Mouse (Mus musculus) cerebellum, postnatal 10 days (tissue): ENCODE data around the gene Nav1.

Experiments used
- DNase-seq, 2 experiments: peaks; one replicate each; pipeline ENCODE4 v3.0.0; 2021; ENCODE audit warnings: mixed read lengths in 2 of 2

Gene Nav1

GRCm38 (mm10) chr1:135615715-135616641 is 8.9 kb upstream of the Nav1 start:
- peak; percentile 93 to 95 for DNase-seq

- DNase-seq, result no peak
These were observed 2.5 kb upstream of the Nav1 start for GRCm38 (mm10) chr1:135609621-135610020.

DNA sequence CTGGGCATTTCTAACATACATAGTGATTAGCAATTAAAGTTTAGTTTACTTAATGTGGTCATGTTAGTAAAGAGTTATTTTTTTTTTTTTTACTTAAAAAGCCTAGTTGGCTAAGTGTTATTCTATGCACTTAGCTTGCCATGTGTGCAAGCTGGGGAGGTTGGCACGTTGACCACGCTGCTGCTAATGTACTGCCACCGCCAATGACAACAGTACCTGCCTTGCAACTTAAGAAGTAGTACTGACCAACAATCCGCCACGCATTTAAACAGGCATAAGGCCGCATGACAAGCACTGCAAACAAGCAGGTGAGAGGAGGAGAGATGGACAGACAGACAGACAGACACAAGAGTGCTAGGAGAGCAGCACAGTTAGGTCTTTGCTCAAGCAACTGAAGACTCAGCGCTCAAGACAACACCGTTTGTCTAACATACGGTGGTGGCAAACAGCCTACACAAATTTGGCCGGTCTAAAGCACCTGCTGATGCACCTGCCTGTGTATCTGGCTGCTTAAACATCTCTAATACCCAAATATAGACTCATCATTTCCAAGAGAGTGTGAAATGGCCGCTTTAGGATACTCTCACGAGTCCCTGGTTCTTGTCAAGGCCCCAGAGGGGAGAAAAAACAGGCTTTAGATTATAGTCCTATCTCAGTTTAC is 610 bp downstream of the Nav1 start:
- DNase-seq, result peak; percentile 87 to 89

DNA sequence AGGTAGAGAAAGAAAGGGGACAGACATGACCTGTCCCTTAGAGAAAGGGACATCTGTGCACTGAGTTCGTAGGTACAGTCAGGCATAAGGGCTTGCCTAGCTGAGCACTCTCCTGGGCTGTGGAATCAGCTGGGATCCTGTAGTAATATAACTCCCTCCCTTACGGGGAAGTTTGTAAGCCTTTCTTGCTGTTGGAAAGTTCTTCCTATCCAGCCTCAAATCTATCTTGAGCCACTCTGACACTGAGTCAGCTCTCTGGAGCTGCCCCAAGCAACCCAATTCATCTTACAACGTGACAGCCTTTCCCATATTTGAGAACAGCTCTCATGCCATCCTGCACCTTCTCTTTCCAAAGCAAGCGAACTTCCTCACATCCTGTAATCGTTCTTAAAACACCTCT is 1.6 kb downstream of the Nav1 start:
- DNase-seq, result no peak

DNA sequence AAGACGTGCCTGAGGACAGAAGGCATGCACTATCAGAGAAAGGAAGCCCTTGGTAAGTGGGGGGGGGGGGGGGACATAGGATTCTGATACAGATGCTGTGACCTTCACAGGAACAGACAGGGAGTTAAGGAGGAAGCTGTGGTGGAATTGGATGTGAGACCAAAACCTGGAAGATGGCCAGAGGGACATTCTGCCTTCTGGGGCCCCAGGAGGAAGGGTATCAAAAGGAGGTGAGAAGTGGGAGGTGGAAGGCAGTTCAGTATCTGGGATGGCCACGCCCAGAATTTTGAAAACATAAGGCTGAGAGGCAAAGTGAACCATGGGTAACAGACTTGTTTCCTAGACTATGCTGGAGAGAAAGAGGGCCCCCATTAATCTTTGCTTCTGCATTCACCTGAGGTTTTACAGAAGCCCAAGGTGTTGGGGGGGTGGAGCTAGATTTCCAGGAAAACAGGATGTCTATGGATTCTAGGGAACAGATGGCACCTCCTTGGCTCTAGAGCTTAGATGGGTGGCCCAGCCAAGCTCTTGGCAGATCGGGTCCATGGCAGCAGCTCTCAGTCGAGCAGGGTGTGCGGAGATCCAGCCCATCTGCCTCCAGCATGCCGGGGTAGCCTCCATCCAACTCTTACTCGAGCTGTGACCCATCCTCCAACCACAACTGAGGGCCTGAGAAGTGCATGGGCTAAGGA is 2.6 kb downstream of the Nav1 start:
- peak; percentile 94 to 96 for DNase-seq

- peak; percentile 75 to 81 for DNase-seq
These were observed 3.8 kb downstream of the Nav1 start for GRCm38 (mm10) chr1:135603121-135603870.

GRCm38 (mm10) chr1:135600023-135601005 is 6.8 kb downstream of the Nav1 start:
- peak; percentile 53 to 73 for DNase-seq

DNA sequence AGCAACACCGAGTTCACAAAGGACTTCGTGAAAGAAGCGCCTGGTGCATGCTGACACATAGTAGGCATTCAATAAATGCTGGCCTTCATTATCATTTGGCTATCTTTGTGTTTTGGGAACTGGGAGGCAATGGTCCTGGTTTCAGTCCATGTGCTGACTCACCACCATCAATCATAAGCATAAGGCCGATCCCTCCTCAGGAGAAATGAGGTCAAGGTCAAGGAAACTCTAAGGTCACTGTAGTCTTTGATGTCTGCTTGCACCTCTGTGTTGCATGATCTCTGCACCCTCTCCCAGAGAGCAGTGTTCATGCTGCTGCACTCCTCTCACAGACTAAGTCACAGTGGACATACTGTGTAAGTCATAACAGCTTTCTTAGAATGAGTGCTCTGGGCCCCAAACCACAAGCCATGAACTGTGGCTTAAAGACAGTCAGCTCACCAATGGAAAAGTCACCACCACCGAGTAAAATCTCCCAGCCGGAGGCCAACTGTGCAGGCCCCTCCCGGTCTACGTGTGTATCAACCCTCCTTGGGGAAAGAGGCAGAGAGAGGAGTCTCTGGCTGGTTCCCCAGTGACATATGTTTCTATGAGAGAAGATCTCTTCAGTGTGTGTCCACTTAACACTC is 8.7 kb downstream of the Nav1 start:
- no peak for DNase-seq

- no peak for DNase-seq
These were observed 12.7 kb downstream of the Nav1 start for GRCm38 (mm10) chr1:135594279-135594903.

GRCm38 (mm10) chr1:135593560-135594278 is 13.4 kb downstream of the Nav1 start:
- DNase-seq, result peak in 1 of 2 experiments; percentile 38

- DNase-seq, result no peak
These were observed 16.3 kb downstream of the Nav1 start for GRCm38 (mm10) chr1:135590776-135591175.

- no peak for DNase-seq
These were observed 18.1 kb downstream of the Nav1 start for GRCm38 (mm10) chr1:135588973-135589372.

DNA sequence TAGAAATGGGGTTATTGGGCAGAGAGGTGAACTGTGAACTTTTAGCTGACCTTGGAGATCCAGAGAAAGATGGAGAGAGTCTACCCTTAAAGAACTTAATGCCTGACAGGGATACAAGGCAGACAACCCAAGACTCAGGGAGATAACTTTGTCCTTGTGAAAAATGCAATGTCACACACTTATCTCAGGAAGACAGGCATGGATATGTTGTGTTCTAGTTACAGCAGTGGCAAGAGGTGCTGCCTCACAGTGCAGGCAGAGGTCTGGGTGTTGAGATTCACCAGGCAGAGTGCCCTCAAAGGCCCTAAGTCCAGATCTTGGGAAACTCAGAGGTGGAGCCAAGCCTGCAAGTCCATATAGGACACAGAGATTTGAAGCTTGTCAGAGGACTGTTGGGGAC is 20.2 kb downstream of the Nav1 start:
- no peak for DNase-seq

- DNase-seq, result peak; percentile 80 to 87
These were observed 21.5 kb downstream of the Nav1 start for GRCm38 (mm10) chr1:135585573-135585972.

DNA sequence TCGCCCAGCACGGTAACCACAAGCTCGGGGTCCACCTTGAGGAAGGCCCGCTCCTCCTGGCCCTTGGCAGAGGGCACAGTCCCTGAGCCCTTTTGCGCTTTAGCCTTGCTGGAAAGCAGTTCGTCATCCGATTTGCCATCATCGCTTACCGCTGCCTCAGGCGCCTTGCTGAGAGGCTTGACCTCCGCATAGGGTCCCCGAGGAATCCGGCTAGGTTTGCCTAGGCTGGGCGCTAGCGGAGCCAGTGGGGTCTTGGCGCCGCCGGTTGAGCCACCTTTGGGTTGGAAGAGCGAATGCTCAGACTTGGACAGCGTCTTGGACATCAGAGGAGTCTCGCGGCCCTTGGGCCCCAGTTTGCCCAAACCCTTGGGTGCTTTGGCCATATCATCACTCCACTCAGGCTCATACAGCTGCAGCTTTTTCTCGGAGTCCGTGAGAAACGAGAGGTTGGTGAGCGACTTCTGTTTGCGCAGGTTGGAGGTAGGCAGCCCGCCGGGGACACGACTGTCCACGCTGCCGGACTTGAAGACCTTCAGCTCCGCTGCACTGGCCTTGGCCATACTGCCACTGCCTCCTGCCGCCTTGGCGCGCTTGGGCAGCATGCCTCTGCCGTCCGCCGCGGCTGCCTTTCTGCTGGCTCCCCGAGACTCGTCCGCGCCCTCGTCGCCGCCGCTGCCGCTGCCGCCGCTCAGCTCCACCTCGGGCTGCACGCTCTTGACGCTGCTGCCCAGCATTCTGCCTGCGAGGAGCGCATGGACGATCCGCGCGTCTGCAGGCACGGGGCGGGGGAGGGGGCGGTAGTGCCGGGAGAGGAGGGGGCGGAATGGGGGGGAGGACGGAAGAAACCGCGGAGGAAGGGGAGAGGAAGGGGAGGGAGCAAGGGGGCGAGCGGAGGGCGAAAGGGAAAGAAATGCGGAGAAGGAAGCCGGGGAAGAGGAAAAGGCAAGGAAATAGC is 22.2 kb downstream of the Nav1 start:
- peak; percentile 81 to 82 for DNase-seq

DNA sequence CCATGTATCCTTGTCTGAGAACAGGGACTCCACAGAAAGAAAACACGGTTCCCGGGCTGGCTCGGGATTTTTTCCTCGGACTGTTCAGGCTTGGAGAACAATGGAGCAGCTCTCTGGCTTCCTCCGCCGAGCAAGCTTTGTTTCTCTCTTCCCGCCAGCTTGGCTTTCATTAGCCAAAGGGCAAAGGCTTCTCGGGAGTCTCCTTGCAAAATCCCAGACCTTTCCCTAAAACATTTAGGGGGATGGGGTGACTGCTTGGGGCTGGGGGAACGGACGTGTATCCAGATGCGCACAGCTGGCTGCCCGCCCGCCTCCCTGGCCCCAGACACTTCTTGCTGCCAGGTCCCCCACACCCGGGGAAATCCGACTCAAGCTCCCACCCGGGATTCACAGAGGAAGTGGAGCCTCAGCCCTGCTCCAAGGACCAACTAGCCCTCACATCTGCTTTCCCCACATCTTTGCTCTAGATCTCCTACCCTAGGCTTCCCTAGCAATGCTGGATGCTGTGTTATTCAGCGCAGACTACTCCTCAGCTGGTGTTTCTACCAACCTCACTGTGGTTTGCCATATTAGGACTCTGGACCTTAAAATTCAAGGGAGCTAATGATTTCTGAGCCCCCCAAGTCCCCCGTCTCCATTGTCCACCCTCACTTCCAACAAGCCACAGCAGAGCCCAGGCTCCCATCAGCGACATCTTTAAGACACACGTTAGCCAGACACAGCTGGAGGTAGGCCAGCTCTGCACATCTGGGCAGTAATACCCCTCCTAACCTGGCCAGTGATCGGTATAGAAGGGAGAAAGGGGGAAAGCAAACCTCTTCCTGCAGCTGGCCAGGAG is 23.2 kb downstream of the Nav1 start:
- peak; percentile 62 to 67 for DNase-seq

GRCm38 (mm10) chr1:135583081-135583677 is 23.9 kb downstream of the Nav1 start:
- DNase-seq, result peak; percentile 83 to 86
